Mouse (Mus musculus) intestine, embryonic 14.5 days (tissue): Measurements from ENCODE around the gene Eif4e1b. TPM values are rescaled to one million over a fixed set of nuclear protein-coding genes. Genes with fewer than 3 reads are reported as not detected.
"Not testable (repeated sequence)": the region's sequence is repeated elsewhere in the genome, so short reads cannot be mapped to it uniquely, and the experiment has no call there.

Source experiments
- ATAC-seq: fragments of 200-750 bp; cut with Nextera tagmentation; replicated peaks from 2 replicates; pipeline ENCODE4 v1.8.0; 2017; ENCODE audit warnings: low read depth, moderate number of reproducible peaks, moderate TSS enrichment, moderate library complexity; ENCODE audit not compliant: low FRiP score, low TSS enrichment
- DNase-seq: peaks from one replicate; pipeline ENCODE4 v3.0.0-alpha.2; 2018; ENCODE audit warnings: low spot score
- H3K27ac ChIP-seq: fragments of 300-500 bp; sonication (generic); 2 replicates; pipeline ENCODE4 v1.5.1; 2014; ENCODE audit warnings: low read depth, mild to moderate bottlenecking, control low read depth
- H3K27me3 ChIP-seq: fragments of 300-500 bp; sonication (generic); replicated peaks from 2 replicates; pipeline ENCODE4 v1.6.1; 2014; ENCODE audit warnings: low read length, control low read depth; ENCODE audit not compliant: control insufficient read depth, insufficient read depth
- H3K36me3 ChIP-seq: fragments of 300-500 bp; sonication (generic); 2 replicates; pipeline ENCODE4 v1.6.1; 2014; ENCODE audit warnings: low read length, control low read depth; ENCODE audit not compliant: control insufficient read depth, insufficient read depth
- H3K4me1 ChIP-seq: fragments of 300-500 bp; sonication (generic); replicated peaks from 2 replicates; pipeline ENCODE4 v1.6.1; 2014; ENCODE audit warnings: low read length, control low read depth, mixed read lengths; ENCODE audit not compliant: control insufficient read depth, insufficient read depth
- H3K4me2 ChIP-seq: fragments of 300-500 bp; sonication (generic); 2 replicates; pipeline ENCODE4 v1.6.1; 2014; ENCODE audit warnings: low read length
- H3K4me3 ChIP-seq: fragments of 300-500 bp; sonication (generic); 2 replicates; pipeline ENCODE4 v1.5.1; 2014; ENCODE audit warnings: low read depth, low read length, control low read depth, mixed read lengths
- H3K9ac ChIP-seq: fragments of 300-500 bp; sonication (generic); 2 replicates; pipeline ENCODE4 v1.6.1; 2014; ENCODE audit warnings: mild to moderate bottlenecking, low read length
- H3K9me3 ChIP-seq: fragments of 300-500 bp; sonication (generic); 2 replicates; pipeline ENCODE4 v1.6.1; 2016; ENCODE audit warnings: low read length, control low read depth; ENCODE audit not compliant: control insufficient read depth
- WGBS: fragments of 180-500 bp; shearing (Covaris S2); extraction: QIAGEN DNeasy Blood & Tissue Kit; methylation state at CpG from one replicate; pipeline ENCODE4 v1.1.7; 2014; 5-methylcytosine and 5-hydroxymethylcytosine counted together
- polyA plus RNA-seq: library from polyadenylated mRNA; unstranded; fragments of >200 nt; fragmentation: Nextera tagmentation; extraction: Ambion mirVana; gene quantifications from 2 replicates; pipeline ENCODE4 v1.2.1, GENCODE M21; 2014

The Eif4e1b gene
- polyA plus RNA-seq, 1 experiment from 2014 or later: not detected

DNA sequence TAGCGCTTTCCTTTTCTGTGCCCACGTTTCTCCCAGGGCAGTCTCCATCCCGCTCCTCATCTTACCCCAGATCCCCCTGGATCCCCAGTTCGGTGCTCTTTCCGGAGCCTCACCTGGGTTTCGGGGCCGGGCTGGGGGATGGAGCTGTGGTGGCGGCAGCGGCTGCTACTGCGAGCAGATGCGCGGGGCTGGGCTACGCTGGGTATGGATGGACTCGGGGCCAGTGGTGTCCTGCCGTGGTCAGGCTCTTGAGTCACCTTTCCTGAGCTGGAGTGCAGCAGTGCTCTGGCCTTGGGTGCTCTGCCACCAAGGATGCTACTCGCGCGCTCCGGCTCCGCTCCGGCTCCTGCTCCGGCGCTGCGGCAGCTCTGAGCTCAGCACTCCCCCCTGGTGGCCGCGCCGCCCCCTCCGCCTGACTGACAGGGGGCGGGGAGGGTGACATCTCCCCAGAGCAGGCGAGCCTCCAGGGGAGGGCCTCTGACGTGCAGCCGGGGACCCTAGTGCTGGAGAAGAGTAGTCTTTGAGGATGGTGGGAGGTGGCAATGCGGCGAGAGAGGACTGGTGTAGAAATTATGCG is 17.5 kb upstream of the Eif4e1b start, which contains the start of gene Sncb:
Gene Sncb, minus strand, starts transcription at position 404 of the 577 bp plus-strand sequence.
- WGBS: under 1% methylated on average over 35 of the region's 35 CpGs
- peak within 1 kb of the TSS; percentile 43 for H3K4me2 ChIP-seq
- H3K4me3 ChIP-seq: peak within 1 kb of the TSS; percentile 18
- peak; percentile 50; the same call in 1 of the 2 replicates for ATAC-seq
- H3K36me3 ChIP-seq: no peaks in the 10 kb centered on the region
- DNase-seq: peak; percentile 82
- H3K9me3 ChIP-seq: no peaks in the 10 kb centered on the region
- H3K27me3 ChIP-seq: peaks cover 56% of the 10 kb centered on the region
- no peak within 1 kb of the TSS for H3K27ac ChIP-seq
- H3K9ac ChIP-seq: no peak within 1 kb of the TSS
- H3K4me1 ChIP-seq: 0 out of 2 replicates have a peak, but pooled peaks cover 3% of the 10 kb centered on the region

GRCm38 (mm10) chr13:54767012-54767411 is 16.8 kb upstream of the Eif4e1b start:
- no peaks in the 10 kb centered on the region for H3K9me3 ChIP-seq
- peaks cover 56% of the 10 kb centered on the region for H3K27me3 ChIP-seq
- 83% methylated on average over 4 of the region's 4 CpGs for WGBS
- no peak overlapping the region for H3K4me2 ChIP-seq
- H3K4me3 ChIP-seq: no peak overlapping the region
- H3K9ac ChIP-seq: no peak overlapping the region
- H3K27ac ChIP-seq: no peak overlapping the region
- ATAC-seq (no peak), DNase-seq (no peak)
- 0 out of 2 replicates have a peak, but pooled peaks cover 3% of the 10 kb centered on the region for H3K4me1 ChIP-seq
- no peaks in the 10 kb centered on the region for H3K36me3 ChIP-seq

DNA sequence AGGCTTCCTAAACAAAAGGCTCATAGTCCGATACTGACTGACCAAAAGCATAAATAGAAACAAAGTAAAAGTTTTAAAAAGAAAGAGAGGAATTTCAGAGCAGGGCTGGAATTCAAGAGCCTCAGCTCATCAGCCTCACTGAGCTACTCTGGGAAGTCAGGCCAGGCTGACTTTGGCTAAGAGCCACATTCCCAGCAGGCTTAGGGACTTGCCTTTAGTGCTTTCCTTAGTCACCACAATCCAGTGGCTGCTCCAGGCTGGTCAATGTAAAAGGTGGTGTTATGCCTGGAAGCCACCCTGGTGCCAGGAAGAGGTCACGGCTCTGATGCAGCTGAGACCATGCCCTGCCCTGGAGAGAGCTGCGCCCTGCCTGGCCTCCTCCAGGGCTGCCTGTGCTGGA is 3.2 kb upstream of the Eif4e1b start:
- no peak overlapping the region for H3K4me3 ChIP-seq
- H3K9ac ChIP-seq: no peak overlapping the region
- H3K9me3 ChIP-seq: no peaks in the 10 kb centered on the region
- WGBS: 80% methylated on average over 3 of the region's 3 CpGs
- no peak overlapping the region for H3K4me2 ChIP-seq
- DNase-seq (no peak), ATAC-seq (no peak)
- no peaks in the 10 kb centered on the region for H3K36me3 ChIP-seq
- no peaks in the 10 kb centered on the region for H3K27me3 ChIP-seq
- H3K4me1 ChIP-seq: no peaks in the 10 kb centered on the region
- no peak overlapping the region for H3K27ac ChIP-seq

- Histone ChIP-seq H3K27me3 (no peaks in the 10 kb centered on the region), H3K4me3 (no peak overlapping the region), H3K9me3 (no peaks in the 10 kb centered on the region), H3K9ac (no peak overlapping the region), H3K36me3 (no peaks in the 10 kb centered on the region), H3K4me1 (no peaks in the 10 kb centered on the region), H3K4me2 (no peak overlapping the region), H3K27ac (no peak overlapping the region)
- 86% methylated on average over 3 of the region's 3 CpGs for whole genome bisulfite sequencing
- ATAC-seq (no peak; the same call in 1 of the 2 replicates), DNase-seq (no peak)
Observed at GRCm38 (mm10) chr13:54781086-54781485, 2.7 kb upstream of the Eif4e1b start.

GRCm38 (mm10) chr13:54783235-54783634 is 563 bp upstream of the Eif4e1b start:
- Histone ChIP-seq H3K27me3 (no peaks in the 10 kb centered on the region), H3K36me3 (no peaks in the 10 kb centered on the region), H3K4me2 (no peak overlapping the region), H3K9ac (no peak overlapping the region), H3K4me3 (no peak overlapping the region), H3K4me1 (no peaks in the 10 kb centered on the region), H3K9me3 (no peaks in the 10 kb centered on the region), H3K27ac (no peak overlapping the region)
- 48% methylated on average over 2 of the region's 2 CpGs for WGBS
- DNase-seq (no peak), ATAC-seq (no peak)

- not testable (repeated sequence) for H3K27ac ChIP-seq, H3K4me3 ChIP-seq, DNase-seq, H3K9ac ChIP-seq, ATAC-seq, H3K4me1 ChIP-seq, H3K36me3 ChIP-seq, H3K9me3 ChIP-seq, H3K4me2 ChIP-seq, H3K27me3 ChIP-seq
- 57% methylated on average over 2 of the region's 2 CpGs for WGBS
Observed at GRCm38 (mm10) chr13:54787591-54787990, 3.8 kb downstream of the Eif4e1b start.

DNA sequence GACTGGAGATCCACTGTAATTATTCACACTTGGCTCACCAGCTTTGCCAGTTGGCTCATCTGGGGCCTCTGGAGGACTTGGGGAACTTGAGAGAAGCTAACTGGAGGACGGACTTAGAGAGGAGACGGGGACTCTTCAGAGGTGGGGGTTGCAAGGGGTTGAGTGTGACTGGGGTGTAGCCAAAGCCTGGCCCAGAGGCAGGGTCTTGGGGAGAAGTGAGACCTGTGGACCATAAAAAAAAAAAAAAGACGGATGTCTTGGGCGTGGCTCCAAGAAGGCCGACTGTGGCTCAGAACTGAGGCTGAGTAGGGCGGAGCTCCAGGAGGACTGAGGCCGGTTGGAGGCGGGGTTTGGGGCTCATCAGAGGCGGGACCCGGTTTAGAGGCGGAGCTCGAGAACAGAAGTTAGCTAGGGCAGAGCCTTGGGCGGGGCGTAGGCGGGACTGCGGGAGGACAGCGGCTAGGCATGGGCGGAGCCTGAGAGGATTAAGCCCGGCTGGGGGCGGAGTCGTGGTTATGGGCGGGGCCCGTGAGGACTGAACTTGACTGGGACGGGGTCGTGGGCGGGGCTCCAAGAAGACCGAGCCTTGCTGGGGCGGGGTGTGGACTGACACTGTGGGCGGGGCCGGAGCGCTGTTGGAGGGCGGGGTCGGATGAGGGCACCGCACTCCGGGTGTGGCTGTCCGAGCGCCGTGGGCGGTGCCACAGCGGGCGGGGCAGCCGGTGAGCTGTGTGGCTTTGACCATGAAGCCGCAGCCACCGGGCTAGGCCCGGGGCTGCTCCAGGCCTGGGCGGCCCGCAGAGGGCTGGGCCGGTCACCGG is 5.2 kb downstream of the Eif4e1b start, which contains the start of gene Tspan17:
Gene Tspan17, plus strand, starts transcription at position 638 of the 821 bp plus-strand sequence.
- peak; percentile 97 for DNase-seq
- Histone ChIP-seq H3K9ac (peak within 1 kb of the TSS; percentile 41), H3K4me3 (peak within 1 kb of the TSS; percentile 48), H3K4me2 (peak within 1 kb of the TSS; percentile 88), H3K9me3 (no peaks in the 10 kb centered on the region), H3K36me3 (no peaks in the 10 kb centered on the region), H3K27ac (no peak within 1 kb of the TSS), H3K4me1 (peaks cover 3% of the 10 kb centered on the region; the same call in 1 of the 2 replicates), H3K27me3 (peaks cover 8% of the 10 kb centered on the region; the same call in 1 of the 2 replicates)
- 2% methylated on average over 47 of the region's 49 CpGs for WGBS
- peak; percentile 83 for ATAC-seq

GRCm38 (mm10) chr13:54789561-54790397 is 6.0 kb downstream of the Eif4e1b start:
- Histone ChIP-seq H3K27ac (no peak overlapping the region), H3K4me2 (peak overlapping the region; percentile 88), H3K9ac (peak overlapping the region; percentile 41), H3K27me3 (peaks cover 8% of the 10 kb centered on the region; the same call in 1 of the 2 replicates), H3K9me3 (no peaks in the 10 kb centered on the region), H3K4me1 (peaks cover 3% of the 10 kb centered on the region; the same call in 1 of the 2 replicates), H3K36me3 (no peaks in the 10 kb centered on the region), H3K4me3 (peak overlapping the region; percentile 48)
- peak; percentile 74 for DNase-seq
- peak; percentile 64 for ATAC-seq
- 2% methylated on average over 38 of the region's 38 CpGs for WGBS
